ENCODE assay signal across 9 mouse cellular contexts in the genomic region with DNA sequence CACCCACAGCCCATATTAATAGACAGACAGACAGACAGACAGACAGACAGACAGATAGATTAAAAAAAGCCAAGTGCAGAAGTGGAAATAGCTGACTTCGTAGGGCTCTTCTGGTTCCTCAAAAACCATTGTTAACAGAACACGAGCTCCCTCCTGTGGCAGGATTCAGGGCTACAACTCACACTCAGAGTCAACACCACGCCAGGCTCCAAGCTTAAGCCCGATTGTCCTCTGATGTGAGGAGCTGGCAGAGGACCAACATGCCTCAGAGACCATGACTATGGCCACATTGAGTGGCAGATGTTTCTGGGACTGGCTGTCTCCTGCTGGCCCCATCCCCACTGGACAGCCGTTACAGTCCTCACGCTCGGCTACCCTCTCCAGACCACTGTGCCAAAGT. TPM values are rescaled to one million over a fixed set of nuclear protein-coding genes. Genes with fewer than 3 reads are reported as not detected.
DNase-seq lines count a peak whose midpoint lies in the region; ATAC-seq and TF ChIP-seq lines count a peak whose summit lies in the region.
"Had no signal": no experiment of that assay in that cellular context is flagged by ENCODE, and none has a peak within 500 bp of the region (broad histone marks: within the 10 kb centered on the region; RNA-seq: fewer than 3 reads in every experiment).

No protein-coding gene starts in this region.

- no peaks in the 10 kb centered on the region for H3K79me2 ChIP-seq in C2C12 (ENCODE audit: control insufficient read depth, insufficient read depth)

- H3K9ac ChIP-seq in forebrain, embryonic 16.5 days (replicated peaks; ENCODE audit: low read depth, low read length), result no peak overlapping the region
- H3K9ac ChIP-seq in lung, postnatal 0 days (replicated peaks; ENCODE audit: low read depth), result no peak overlapping the region
- H3K9ac ChIP-seq in stomach, postnatal 0 days (ENCODE audit: low read length), result no peak overlapping the region

- peaks cover 12% of the 10 kb centered on the region for H3K4me1 ChIP-seq in heart, embryonic 10.5 days
- H3K4me1 ChIP-seq in forebrain, embryonic 16.5 days (replicated peaks; ENCODE audit: control insufficient read depth, insufficient read depth, low read length), result peaks cover 33% of the 10 kb centered on the region
- H3K4me1 ChIP-seq in lung, postnatal 0 days (ENCODE audit: insufficient read depth, low read depth, low read length), result no peaks in the 10 kb centered on the region
- no peaks in the 10 kb centered on the region for H3K4me1 ChIP-seq in stomach, postnatal 0 days (replicated peaks; ENCODE audit: control insufficient read depth, insufficient read depth)

- H3K4me2 ChIP-seq in forebrain, embryonic 16.5 days (ENCODE audit: low read length), result no peak overlapping the region
- H3K4me2 ChIP-seq in lung, postnatal 0 days (replicated peaks; ENCODE audit: low read depth, low read length), result no peak overlapping the region
- no peak overlapping the region for H3K4me2 ChIP-seq in stomach, postnatal 0 days (replicated peaks; ENCODE audit: low read depth)

- TF ChIP-seq EP300 in lung, postnatal 0 days (IDR thresholded peaks at IDR 0.05), result no peak
- no peak for TF ChIP-seq EP300 in stomach, postnatal 0 days (optimal IDR thresholded peaks at IDR 0.05)

- no peaks in the 10 kb centered on the region for H3K36me3 ChIP-seq in heart, embryonic 10.5 days
- no peaks in the 10 kb centered on the region for H3K36me3 ChIP-seq in C2C12 (ENCODE audit: control insufficient read depth, insufficient read depth)
- H3K36me3 ChIP-seq in forebrain, embryonic 16.5 days (ENCODE audit: control insufficient read depth, insufficient read depth), result no peaks in the 10 kb centered on the region
- no peaks in the 10 kb centered on the region for H3K36me3 ChIP-seq in lung, postnatal 0 days (ENCODE audit: insufficient read depth, low read length)
- H3K36me3 ChIP-seq in stomach, postnatal 0 days (ENCODE audit: control insufficient read depth, insufficient read depth, low read length), result no peaks in the 10 kb centered on the region

- no peaks in the 10 kb centered on the region for H3K9me3 ChIP-seq in heart, embryonic 10.5 days
- H3K9me3 ChIP-seq in forebrain, embryonic 16.5 days (ENCODE audit: control insufficient read depth, low read length), result no peaks in the 10 kb centered on the region
- no peaks in the 10 kb centered on the region for H3K9me3 ChIP-seq in lung, postnatal 0 days (ENCODE audit: low read length)
- no peaks in the 10 kb centered on the region for H3K9me3 ChIP-seq in stomach, postnatal 0 days (ENCODE audit: control insufficient read depth, low read length)

- peak; percentile 18 for TF ChIP-seq CTCF in C2C12 (IDR thresholded peaks at IDR 0.05; ENCODE audit: control insufficient read depth, insufficient read depth, insufficient read length)
- peak; percentile 69 for TF ChIP-seq CTCF in lung, postnatal 0 days (IDR thresholded peaks at IDR 0.05)
- peak; percentile 72 for TF ChIP-seq CTCF in stomach, postnatal 0 days (IDR thresholded peaks at IDR 0.05; ENCODE audit: low read depth)

- ATAC-seq in forebrain, embryonic 16.5 days, result peak; percentile 26; the same call in 1 of the 2 replicates
- ATAC-seq in lung, postnatal 0 days, result no peak
- ATAC-seq in stomach, postnatal 0 days (ENCODE audit: low FRiP score, low TSS enrichment), result no peak

- no peak overlapping the region for H3ac ChIP-seq in C2C12 (ENCODE audit: control insufficient read depth, insufficient read length, low read depth)

- no peak overlapping the region for H3K4me3 ChIP-seq in heart, embryonic 10.5 days
- H3K4me3 ChIP-seq in C2C12 (ENCODE audit: insufficient read depth, poor library complexity, severe bottlenecking), result no peak overlapping the region
- H3K4me3 ChIP-seq in forebrain, embryonic 16.5 days (replicated peaks; ENCODE audit: low read length), result no peak overlapping the region
- no peak overlapping the region for H3K4me3 ChIP-seq in lung, postnatal 0 days (ENCODE audit: low read depth, low read length)
- H3K4me3 ChIP-seq in stomach, postnatal 0 days (ENCODE audit: low read depth, low read length), result no peak overlapping the region

- DNase-seq in heart, adult 18-20 months, result peak; percentile 29 to 68
- DNase-seq in heart, embryonic 10.5 days (ENCODE audit: low spot score), result no peak
- peak; percentile 11 for DNase-seq in c-Kit-positive CD71-positive TER-119-positive erythroid progenitor cells, embryonic 14.5 days (ENCODE audit: low spot score)
- DNase-seq in kidney, postnatal 14 days, result peak; percentile 38
- peak; percentile 49 for DNase-seq in lung, postnatal 0 days (ENCODE audit: low spot score)
- DNase-seq in stomach, postnatal 0 days (ENCODE audit: low spot score), result peak; percentile 69

- H3K27ac ChIP-seq in heart, embryonic 10.5 days, result no peak overlapping the region
- no peak overlapping the region for H3K27ac ChIP-seq in forebrain, embryonic 16.5 days (ENCODE audit: low read length)
- H3K27ac ChIP-seq in lung, postnatal 0 days (ENCODE audit: low read length), result no peak overlapping the region
- H3K27ac ChIP-seq in stomach, postnatal 0 days (replicated peaks), result no peak overlapping the region

- WGBS in heart, embryonic 10.5 days, result 33% methylated on average over 7 of the region's 7 CpGs
- WGBS in forebrain, embryonic 16.5 days, result 15% methylated on average over 7 of the region's 7 CpGs
- WGBS in lung, postnatal 0 days, result 21% methylated on average over 7 of the region's 7 CpGs
- WGBS in stomach, postnatal 0 days, result 24% methylated on average over 7 of the region's 7 CpGs

- peaks cover 98% of the 10 kb centered on the region for H3K27me3 ChIP-seq in heart, embryonic 10.5 days (ENCODE audit: insufficient read depth, poor library complexity, severe bottlenecking)
- H3K27me3 ChIP-seq in C2C12 (ENCODE audit: control insufficient read depth, insufficient read depth, insufficient read length), result peaks cover 73% of the 10 kb centered on the region
- H3K27me3 ChIP-seq in forebrain, embryonic 16.5 days (replicated peaks; ENCODE audit: control insufficient read depth, insufficient read depth, low read length), result no peaks in the 10 kb centered on the region
- H3K27me3 ChIP-seq in lung, postnatal 0 days (replicated peaks; ENCODE audit: insufficient read depth, low read length), result peaks cover 21% of the 10 kb centered on the region; the same call in 1 of the 2 replicates
- H3K27me3 ChIP-seq in stomach, postnatal 0 days (ENCODE audit: control insufficient read depth, insufficient read depth, low read length), result no peaks in the 10 kb centered on the region

- H3K79me3 ChIP-seq in C2C12 (ENCODE audit: low read depth), result no peaks in the 10 kb centered on the region

TF ChIP-seq in C2C12, 6 proteins besides CTCF, POLR2A, EP300 and RAD21:
- TF ChIP-seq MYOD1 (IDR thresholded peaks at IDR 0.05; ENCODE audit: control insufficient read depth, insufficient read length, low read depth) (no peak), FOSL1 (IDR thresholded peaks at IDR 0.05; ENCODE audit: insufficient read depth, low read length, poor library complexity, severe bottlenecking) (no peak), MAX (IDR thresholded peaks at IDR 0.05) (no peak), CEBPB (IDR thresholded peaks at IDR 0.05; ENCODE audit: low read depth) (no peak), MYOG (IDR thresholded peaks at IDR 0.05; ENCODE audit: control insufficient read depth, extremely low read depth, insufficient read length) (no peak), USF1 (IDR thresholded peaks at IDR 0.05; ENCODE audit: low read depth) (no peak)

RNA-seq across cellular contexts. Expression of a gene that starts 7.0 kb away (rescaled TPM):
- under 1 TPM in 1 of 2 experiments, not detected in 1; 0.08 TPM for total RNA-seq in heart, adult 18-20 months (2021)
- polyA plus RNA-seq in heart, embryonic 10.5 days (2016; fragmentation: Nextera tagmentation; extraction: Ambion mirVana), result not detected in 2 replicates
- not detected for polyA plus RNA-seq in C2C12 (2012; fragmentation: generic; extraction: Trizol)
- 2.8 and 3.7 TPM in 2 replicates for polyA plus RNA-seq in forebrain, embryonic 16.5 days (2015; fragmentation: Nextera tagmentation; extraction: Ambion mirVana)
- polyA plus RNA-seq in lung, postnatal 0 days (2015; fragmentation: Nextera tagmentation; extraction: Ambion mirVana), result 0.63 and 0.84 TPM in 2 replicates
- 0.07 and 0.22 TPM in 2 replicates for polyA plus RNA-seq in stomach, postnatal 0 days (2015; fragmentation: Nextera tagmentation; extraction: Ambion mirVana)
- polyA plus RNA-seq: liver, embryonic 16.5 days had no signal

RNA-seq across cellular contexts. Expression of a gene that starts 33.3 kb away (rescaled TPM):
- total RNA-seq in heart, adult 18-20 months (2021), result under 1 TPM in 1 of 2 experiments, not detected in 1; 0.10 TPM
- 0.86 and 1.8 TPM in 2 replicates for polyA plus RNA-seq in heart, embryonic 10.5 days (2016; fragmentation: Nextera tagmentation; extraction: Ambion mirVana)
- not detected for polyA plus RNA-seq in C2C12 (2012; fragmentation: generic; extraction: Trizol)
- 80.6 and 92.7 TPM in 2 replicates for polyA plus RNA-seq in forebrain, embryonic 16.5 days (2015; fragmentation: Nextera tagmentation; extraction: Ambion mirVana)
- 0.17 and 0.24 TPM in 2 replicates for polyA plus RNA-seq in lung, postnatal 0 days (2015; fragmentation: Nextera tagmentation; extraction: Ambion mirVana)
- polyA plus RNA-seq in stomach, postnatal 0 days (2015; fragmentation: Nextera tagmentation; extraction: Ambion mirVana), result 3.9 and 4.0 TPM in 2 replicates

RNA-seq across cellular contexts. Expression of a gene that starts 50.7 kb away (rescaled TPM):
- not detected for total RNA-seq in heart, adult 18-20 months (2021)
- polyA plus RNA-seq in heart, embryonic 10.5 days (2016; fragmentation: Nextera tagmentation; extraction: Ambion mirVana), result not detected in 2 replicates
- not detected for polyA plus RNA-seq in C2C12 (2012; fragmentation: generic; extraction: Trizol)
- not detected in 2 replicates for polyA plus RNA-seq in forebrain, embryonic 16.5 days (2015; fragmentation: Nextera tagmentation; extraction: Ambion mirVana)
- not detected in 2 replicates for polyA plus RNA-seq in lung, postnatal 0 days (2015; fragmentation: Nextera tagmentation; extraction: Ambion mirVana)
- not detected in 2 replicates for polyA plus RNA-seq in stomach, postnatal 0 days (2015; fragmentation: Nextera tagmentation; extraction: Ambion mirVana)

Comparison
In these comparisons a context has a peak if more than half of its experiments do, and no peak if none do; other contexts are left out.
1. CTCF ChIP-seq: peak in every context shown above with its lines; median percentile 72 in stomach, postnatal 0 days; 69 in lung, postnatal 0 days; 18 in C2C12.
2. RNA of a gene that starts 33.3 kb away (polyA plus RNA-seq): 80.6 to 92.7 TPM in forebrain, embryonic 16.5 days; 3.9 to 4.0 TPM in stomach, postnatal 0 days, 0.86 to 1.8 TPM in heart, embryonic 10.5 days, 0.17 to 0.24 TPM in lung, postnatal 0 days and not detected in C2C12 (single experiment); every median in the first group is over 10 times any median in the second.